Mouse (Mus musculus) spleen, postnatal 14 days (tissue): ENCODE measurements around the gene Klhl21.

Source experiments
- DNase-seq, 2 experiments: peaks; one replicate each; pipeline ENCODE4 v3.0.0; 2021 to 2022; ENCODE audit warnings: low spot score in 2 of 2

Klhl21 gene

GRCm38 (mm10) chr4:151995371-151996172, 13.0 kb upstream of the Klhl21 start:
- peak in 1 of 2 experiments; percentile 41 for DNase-seq

DNA sequence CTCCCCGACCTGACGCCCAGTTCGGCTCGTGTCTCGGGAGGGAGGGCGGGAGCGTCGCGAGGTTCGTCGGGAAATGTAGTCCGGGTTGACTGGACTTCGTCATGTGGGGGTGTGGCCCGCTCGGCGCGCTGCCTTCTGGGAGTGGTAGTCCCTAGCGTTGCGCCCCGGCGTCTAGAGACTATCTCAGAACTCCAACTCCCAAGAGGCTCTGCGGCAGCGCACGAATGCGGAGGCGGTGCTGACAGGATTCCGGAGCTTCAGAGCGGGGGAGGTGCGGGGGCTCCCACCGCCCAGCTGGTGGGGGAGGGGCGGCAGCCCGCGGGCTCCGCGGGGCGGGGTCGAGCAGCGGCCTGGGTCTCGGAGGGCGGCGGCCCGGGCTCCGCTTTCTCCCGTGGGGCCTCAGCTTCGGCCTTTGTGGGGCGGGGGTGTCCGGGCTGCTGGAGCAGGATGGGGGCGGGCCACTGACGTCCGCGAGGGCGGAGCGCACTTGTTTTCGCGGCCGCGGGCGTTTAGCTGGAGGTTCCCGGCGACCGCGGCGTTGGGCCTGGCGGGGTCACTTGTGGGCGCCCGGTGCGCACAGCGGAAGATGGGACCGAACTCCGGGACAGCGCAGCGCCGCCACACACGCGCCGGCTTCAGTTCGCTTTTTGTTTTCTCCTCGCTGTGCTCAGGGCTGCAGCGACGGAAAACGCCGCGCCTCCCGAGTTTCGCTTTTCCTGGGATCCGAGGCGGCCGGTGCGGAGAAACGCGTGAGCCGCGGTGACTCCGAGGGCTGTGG, 12.2 kb upstream of the Klhl21 start, which contains the start of gene Phf13:
TSS of gene Phf13 (minus strand) at position 86 of the 778 bp plus-strand sequence.
- DNase-seq: peak; percentile 97 to 99

GRCm38 (mm10) chr4:151996951-151997222, 11.7 kb upstream of the Klhl21 start:
- no peak for DNase-seq

GRCm38 (mm10) chr4:151997701-151998100, 10.9 kb upstream of the Klhl21 start:
- DNase-seq: no peak

DNA sequence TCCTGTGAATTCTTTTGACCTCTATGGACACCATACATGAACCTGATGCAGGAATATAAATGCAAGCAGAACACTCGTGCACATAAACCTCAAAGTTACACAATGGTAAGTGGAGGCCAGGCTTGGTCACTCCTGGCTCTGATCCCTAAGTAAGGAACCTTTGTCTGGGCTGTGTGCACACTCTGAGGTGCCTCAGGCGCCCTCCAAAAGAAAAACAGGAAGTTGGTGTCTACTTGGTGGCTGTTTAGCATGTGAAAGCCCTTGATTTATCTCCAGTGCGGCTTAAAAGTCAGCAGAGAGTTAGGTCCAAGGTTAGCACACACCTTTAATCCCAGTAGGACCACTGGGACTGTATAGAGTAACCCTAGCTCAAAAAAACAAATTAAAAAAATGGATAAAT, 9.1 kb upstream of the Klhl21 start:
- no peak for DNase-seq

DNA sequence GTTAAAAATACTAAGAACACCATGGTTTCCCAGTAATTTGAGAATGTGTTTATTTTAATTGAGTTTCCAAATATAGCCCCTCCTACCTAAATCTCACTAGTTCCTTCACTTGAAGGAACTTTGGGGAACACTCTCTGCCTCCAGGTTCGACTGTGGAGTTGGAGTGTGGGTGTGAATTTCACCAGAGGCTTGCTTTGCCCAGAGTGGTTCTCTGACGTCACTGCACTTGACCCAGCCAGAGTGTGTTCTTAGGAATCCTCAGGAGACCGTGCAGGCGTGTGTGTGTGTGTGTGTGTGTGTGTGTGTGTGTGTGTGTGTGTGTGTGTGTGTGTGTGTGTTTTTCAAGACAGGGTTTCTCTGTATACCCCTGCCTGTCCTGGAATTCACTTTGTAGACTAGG, 7.7 kb upstream of the Klhl21 start:
- DNase-seq: no peak

DNA sequence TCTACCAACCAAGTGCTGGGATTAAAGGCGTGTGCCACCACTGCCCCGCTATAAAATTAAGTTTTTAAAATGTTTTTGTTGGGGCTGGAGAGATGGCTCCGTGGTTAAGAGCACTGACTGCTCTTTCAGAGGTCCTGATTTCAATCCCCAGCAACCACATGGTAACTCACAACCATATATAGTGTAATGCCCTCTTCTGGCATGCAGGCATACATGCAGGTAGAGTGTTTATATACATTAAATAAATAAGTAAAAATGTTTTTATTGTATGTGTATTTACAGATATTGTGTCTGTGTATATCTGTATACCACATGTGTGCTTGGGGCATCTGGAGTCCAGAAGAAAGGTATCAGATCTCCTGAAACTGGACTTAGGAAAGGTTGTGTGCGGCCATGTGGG, 7.3 kb upstream of the Klhl21 start:
- no peak for DNase-seq

DNA sequence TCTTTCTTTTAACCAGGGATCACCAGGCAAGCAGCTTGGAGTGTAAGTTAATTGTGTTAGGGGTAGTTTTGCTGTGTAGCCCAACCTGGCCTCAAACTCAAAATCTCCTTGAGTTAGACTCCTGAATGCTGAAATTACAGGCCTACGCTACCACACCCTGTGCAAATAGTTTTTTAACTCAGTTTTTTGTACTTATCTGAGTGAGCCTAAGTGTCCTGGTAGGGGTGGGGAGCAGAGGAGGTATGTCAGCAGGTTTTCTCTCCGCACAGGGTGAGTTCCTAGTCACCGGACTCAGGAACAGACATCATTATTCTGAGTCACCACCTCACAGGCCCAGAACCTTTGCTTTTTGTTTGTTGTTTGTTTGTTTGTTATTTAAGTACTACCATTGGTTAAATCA, 6.5 kb upstream of the Klhl21 start:
- no peak for DNase-seq

GRCm38 (mm10) chr4:152006137-152006536, 2.5 kb upstream of the Klhl21 start:
- no peak for DNase-seq

DNA sequence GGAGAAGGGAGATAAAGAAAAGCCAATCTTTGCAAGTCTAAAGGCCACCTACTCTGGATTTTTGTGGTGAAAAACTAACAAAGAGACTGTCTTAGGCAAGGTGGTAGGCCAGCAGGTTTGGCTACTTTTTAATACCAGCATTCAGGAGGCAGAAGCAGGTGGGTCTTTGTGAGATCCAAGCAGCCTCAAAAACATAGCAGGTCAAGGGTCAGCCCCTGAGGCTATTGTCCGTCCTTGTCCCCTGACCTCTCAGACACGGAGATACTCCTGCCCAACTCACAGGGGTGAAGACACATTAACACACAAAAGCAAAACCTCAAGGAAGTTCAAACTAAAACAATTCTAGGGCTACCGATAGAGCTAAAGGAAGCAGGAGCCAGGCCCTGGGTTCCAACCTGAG, 1.8 kb upstream of the Klhl21 start:
- DNase-seq: no peak

- DNase-seq: no peak
Observed at GRCm38 (mm10) chr4:152007481-152008147, 989 bp upstream of the Klhl21 start.

DNA sequence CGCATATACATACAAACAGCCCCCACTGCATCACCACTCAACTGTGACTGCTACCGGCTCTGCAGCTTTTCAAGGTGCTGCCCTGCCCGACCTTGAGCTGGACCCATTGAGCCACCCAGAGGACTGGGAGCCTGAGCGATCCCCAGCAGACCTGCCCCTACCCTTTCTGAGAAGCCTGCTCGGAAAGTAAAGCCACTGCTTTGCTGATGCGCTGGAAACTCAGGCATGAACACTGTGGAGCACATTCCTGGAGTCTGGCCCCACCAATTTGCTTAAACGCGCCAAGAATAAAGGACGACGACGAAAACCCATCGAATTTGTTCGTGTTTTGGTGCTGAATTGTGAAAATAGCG, 479 bp upstream of the Klhl21 start:
- DNase-seq: no peak

DNA sequence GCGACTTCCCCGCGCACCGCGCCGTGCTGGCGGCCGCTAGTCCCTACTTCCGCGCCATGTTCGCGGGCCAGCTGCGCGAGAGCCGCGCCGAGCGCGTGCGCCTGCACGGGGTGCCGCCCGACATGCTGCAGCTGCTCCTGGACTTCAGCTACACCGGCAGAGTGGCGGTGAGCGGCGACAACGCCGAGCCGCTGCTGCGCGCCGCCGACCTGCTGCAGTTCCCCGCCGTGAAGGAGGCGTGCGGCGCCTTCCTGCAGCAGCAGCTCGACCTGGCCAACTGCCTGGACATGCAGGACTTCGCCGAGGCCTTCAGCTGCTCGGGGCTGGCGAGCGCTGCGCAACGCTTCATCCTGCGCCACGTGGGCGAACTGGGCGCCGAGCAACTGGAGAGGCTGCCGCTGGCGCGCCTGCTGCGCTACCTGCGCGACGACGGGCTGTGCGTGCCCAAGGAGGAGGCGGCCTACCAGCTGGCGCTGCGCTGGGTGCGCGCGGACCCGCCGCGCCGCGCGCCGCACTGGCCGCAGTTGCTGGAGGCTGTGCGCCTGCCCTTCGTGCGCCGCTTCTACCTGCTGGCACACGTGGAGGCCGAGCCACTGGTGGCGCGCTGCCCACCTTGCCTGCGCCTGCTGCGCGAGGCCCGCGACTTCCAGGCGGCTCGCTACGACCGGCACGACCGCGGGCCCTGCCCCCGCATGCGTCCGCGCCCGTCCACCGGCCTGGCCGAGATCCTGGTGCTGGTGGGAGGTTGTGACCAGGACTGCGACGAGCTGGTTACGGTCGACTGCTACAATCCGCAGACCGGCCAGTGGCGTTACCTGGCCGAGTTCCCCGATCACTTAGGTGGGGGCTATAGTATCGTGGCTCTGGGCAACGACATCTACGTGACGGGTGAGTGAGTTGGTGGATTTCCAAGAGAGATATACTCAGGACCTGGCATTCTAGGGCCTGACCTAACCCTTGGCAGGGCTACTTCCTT, 761 bp downstream of the Klhl21 start:
- DNase-seq: peak in 1 of 2 experiments; percentile 40

DNA sequence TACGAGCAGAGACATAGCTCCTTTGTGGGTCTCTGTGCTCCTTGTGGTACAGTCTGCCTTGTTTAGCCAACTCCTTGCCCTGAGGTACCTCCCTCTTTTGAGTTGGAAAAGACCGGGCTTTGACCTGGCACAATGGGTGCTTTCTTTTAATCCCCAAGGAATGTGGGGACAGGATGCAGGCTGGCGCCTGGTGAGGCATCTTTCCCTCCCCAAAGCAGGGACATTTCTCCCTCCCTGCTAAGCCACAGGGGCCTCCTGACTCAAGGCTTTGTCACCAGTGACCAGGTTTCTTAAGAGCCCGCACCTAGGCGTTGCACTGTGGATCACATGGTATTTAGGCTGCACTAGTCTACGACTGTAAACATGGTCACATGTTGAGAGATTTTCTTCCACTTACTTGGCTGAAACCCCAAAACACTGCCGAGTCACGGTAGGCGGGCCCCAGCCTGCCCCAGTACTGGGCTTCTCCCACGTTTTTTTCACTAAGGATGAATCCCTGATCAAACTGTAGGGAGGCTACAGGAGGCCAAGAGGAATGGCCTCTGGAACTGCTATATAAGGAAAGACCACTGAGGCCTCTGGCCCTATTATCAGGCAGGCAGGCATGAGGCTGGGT, 1.6 kb downstream of the Klhl21 start:
- no peak for DNase-seq

DNA sequence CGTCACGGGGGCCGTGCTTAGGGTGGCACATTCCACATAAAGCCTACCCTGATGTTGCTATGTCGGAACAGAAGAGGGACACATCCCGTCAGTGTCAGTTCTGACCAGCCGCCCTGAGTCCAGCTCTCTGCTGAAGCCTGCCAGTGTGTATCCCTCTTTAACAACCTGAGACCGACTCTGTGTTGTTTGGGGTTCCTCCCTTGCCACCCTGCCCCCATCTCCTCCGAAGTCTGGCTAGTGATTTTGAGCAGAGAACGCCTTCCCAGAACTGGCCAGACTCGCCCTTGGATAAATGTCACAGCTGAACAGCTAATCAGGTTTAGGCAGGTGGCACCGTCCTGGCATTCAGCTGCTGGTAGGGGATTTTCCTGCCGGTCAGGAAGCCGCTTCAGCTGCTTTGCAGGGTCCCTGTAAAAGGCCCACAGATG, 2.1 kb downstream of the Klhl21 start:
- no peak for DNase-seq

DNA sequence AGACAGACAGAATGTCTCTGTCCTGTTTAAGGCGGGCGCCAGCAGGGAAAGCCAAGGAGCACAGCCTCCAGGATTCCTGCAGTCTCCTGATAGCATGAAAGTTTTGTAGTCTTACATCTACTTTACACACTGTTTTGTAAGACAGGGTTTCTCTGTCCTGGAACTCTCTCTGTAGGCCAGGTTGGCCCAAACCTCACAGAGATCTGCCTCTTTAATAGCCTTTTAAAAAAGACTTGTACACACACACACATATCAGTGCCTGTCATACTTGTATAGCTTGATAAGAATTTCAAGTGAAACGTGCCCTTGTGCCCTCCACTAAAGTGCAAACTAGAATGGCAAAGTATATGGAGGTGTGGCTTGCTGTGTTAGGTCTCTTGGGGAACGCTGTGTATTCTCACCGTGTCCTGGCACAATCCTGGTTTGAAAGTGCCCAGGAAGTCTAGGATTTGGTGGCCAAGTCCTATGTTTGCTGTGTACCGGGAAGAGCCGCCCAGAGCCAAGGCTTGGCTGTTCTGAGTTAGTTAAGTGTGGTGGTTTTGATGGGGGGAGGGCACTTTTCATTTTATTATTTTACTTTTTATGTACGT, 2.7 kb downstream of the Klhl21 start:
- DNase-seq: no peak

GRCm38 (mm10) chr4:152012109-152012508, 3.5 kb downstream of the Klhl21 start:
- DNase-seq: no peak

GRCm38 (mm10) chr4:152013036-152013813, 4.6 kb downstream of the Klhl21 start:
- DNase-seq: no peak

DNA sequence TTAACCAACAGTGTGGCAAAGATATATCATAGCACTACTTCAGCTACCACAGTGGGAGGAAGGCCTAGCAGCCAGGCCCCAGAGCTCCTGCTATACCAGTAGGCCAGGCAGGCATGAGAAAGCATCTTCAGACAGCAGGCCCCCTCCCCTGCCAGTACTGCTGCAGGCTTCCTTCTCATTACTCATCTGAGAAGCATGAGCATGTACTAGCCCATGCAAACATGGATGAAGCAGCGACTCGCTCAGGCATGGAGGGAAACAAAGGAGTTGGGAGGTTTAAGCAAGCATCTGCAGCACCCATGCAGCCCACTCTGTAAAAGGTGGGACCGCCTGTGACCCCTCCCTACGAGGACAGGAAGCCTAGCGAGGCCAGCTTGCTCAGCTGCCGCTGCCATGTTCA, 10.5 kb downstream of the Klhl21 start:
- no peak for DNase-seq

- DNase-seq: no peak
Observed at GRCm38 (mm10) chr4:152020024-152020423, 11.4 kb downstream of the Klhl21 start.
